Mouse (Mus musculus) ES-Bruce4 (cell line): ENCODE results near the gene Tbc1d8.

Source experiments
- CTCF ChIP-seq: IDR thresholded peaks from one replicate; pipeline ENCODE4 v1.8.1; 2011; ENCODE audit warnings: low read depth, low read length
- POLR2A ChIP-seq: IDR thresholded peaks from one replicate; pipeline ENCODE4 v1.8.1; 2011; ENCODE audit warnings: low read length; ENCODE audit not compliant: insufficient read depth

DNA sequence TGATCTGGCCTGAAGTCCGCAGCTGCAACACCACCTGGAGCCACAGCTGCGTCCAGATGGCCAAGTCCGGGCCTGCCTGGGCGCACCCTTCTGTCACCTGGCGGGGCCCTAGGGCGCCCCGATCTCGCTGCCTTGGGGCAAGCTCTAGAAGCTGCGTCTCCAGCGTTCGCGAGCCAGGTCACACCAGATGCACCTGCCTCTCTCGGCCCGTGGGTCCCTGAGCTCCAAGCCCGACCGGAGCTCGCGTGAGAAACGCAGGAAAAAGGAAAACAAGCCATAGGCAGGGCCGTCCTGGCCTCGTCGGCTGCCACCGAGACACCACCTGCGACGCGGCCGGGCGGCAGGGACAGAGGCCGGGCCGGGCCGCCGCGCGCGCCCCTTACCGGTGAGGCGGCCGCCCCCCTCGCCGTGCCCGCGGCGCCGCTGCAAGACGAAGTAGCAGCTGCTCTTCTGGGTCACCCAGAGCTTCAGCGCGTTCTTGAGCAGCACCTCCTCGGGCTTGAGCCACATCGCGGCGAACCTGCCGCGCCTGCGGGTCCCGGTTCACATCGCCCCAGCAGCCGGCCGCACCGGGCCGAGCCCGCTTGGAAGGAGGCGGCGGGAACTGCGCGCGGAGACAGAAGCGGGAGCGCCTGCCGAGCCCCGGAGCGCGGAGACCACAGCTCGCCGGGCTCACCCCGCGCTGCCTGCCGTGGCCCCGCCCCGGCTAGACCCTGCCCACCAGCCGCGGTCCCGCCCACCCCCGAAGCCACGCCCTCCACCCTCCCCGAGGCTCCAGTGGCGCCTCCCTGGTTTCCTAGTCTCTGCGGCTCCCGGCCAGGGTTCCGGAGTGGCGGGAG lies at the start of gene Tbc1d8:
- TF ChIP-seq POLR2A = no peak
- no peak for TF ChIP-seq CTCF
